Mouse (Mus musculus) brain, embryonic 14.5 days (tissue): Measurements from ENCODE around the gene Ppa2.

Experiments used
- CTCF ChIP-seq: fragments of 200-500 bp; IDR thresholded peaks from 2 replicates; pipeline ENCODE4 v1.5.1; 2012; ENCODE audit warnings: inconsistent platforms, mild to moderate bottlenecking, moderate library complexity, borderline replicate concordance; ENCODE audit not compliant: insufficient read depth, insufficient read length; ENCODE audit errors: extremely low read depth
- POLR2A ChIP-seq: fragments of 200-500 bp; IDR thresholded peaks from 2 replicates; pipeline ENCODE4 v1.6.1; 2012; ENCODE audit warnings: mild to moderate bottlenecking, inconsistent platforms, borderline replicate concordance; ENCODE audit not compliant: poor library complexity, insufficient read depth, insufficient read length, severe bottlenecking; ENCODE audit errors: extremely low read depth

- no peak for TF ChIP-seq POLR2A
- no peak for TF ChIP-seq CTCF
Measured at GRCm38 (mm10) chr3:133321928-133322327, 12.0 kb downstream of the Ppa2 start.
